Mouse (Mus musculus): ENCODE measurements around the gene Mrpl22.

Gene Mrpl22

GRCm38 (mm10) chr11:58171459-58172091, at the start of gene Mrpl22:
Gene Mrpl22 (plus strand): TSS chr11:58171661.
- DNase-seq (ENCODE audit: low read depth in 2 of 2, low spot score in 2 of 2), result peak; percentile 87 to 89

- DNase-seq (ENCODE audit: low read depth in 2 of 2, low spot score in 2 of 2), result no peak
These were observed 47.8 kb upstream of the Mrpl22 start for GRCm38 (mm10) chr11:58123711-58124110.

- no peak for DNase-seq (ENCODE audit: low read depth in 2 of 2, low spot score in 2 of 2)
These were observed 46.4 kb upstream of the Mrpl22 start for GRCm38 (mm10) chr11:58125021-58125420.

GRCm38 (mm10) chr11:58126397-58127160, 44.9 kb upstream of the Mrpl22 start:
- no peak for DNase-seq (ENCODE audit: low read depth in 2 of 2, low spot score in 2 of 2)

- no peak for DNase-seq (ENCODE audit: low read depth in 2 of 2, low spot score in 2 of 2)
These were observed 43.9 kb upstream of the Mrpl22 start for GRCm38 (mm10) chr11:58127544-58127943.

- DNase-seq (ENCODE audit: low read depth in 2 of 2, low spot score in 2 of 2), result no peak
These were observed 42.1 kb upstream of the Mrpl22 start for GRCm38 (mm10) chr11:58129302-58129843.

- DNase-seq (ENCODE audit: low read depth in 2 of 2, low spot score in 2 of 2), result peak; percentile 3 to 22
These were observed 39.4 kb upstream of the Mrpl22 start for GRCm38 (mm10) chr11:58132026-58132425.

- DNase-seq (ENCODE audit: low read depth in 2 of 2, low spot score in 2 of 2), result no peak
These were observed 36.6 kb upstream of the Mrpl22 start for GRCm38 (mm10) chr11:58134869-58135268.

GRCm38 (mm10) chr11:58135296-58135695, 36.2 kb upstream of the Mrpl22 start:
- no peak for DNase-seq (ENCODE audit: low read depth in 2 of 2, low spot score in 2 of 2)

- DNase-seq (ENCODE audit: low read depth in 2 of 2, low spot score in 2 of 2), result no peak
These were observed 34.8 kb upstream of the Mrpl22 start for GRCm38 (mm10) chr11:58136677-58137076.

GRCm38 (mm10) chr11:58138821-58139220, 32.6 kb upstream of the Mrpl22 start:
- DNase-seq (ENCODE audit: low read depth in 2 of 2, low spot score in 2 of 2), result no peak

GRCm38 (mm10) chr11:58139466-58139865, 32.0 kb upstream of the Mrpl22 start:
- peak in 1 of 2 experiments; percentile 26 for DNase-seq (ENCODE audit: low read depth in 2 of 2, low spot score in 2 of 2)

GRCm38 (mm10) chr11:58143704-58144426, 27.6 kb upstream of the Mrpl22 start:
- no peak for DNase-seq (ENCODE audit: low read depth in 2 of 2, low spot score in 2 of 2)

GRCm38 (mm10) chr11:58146241-58146640, 25.2 kb upstream of the Mrpl22 start:
- DNase-seq (ENCODE audit: low read depth in 2 of 2, low spot score in 2 of 2), result no peak

GRCm38 (mm10) chr11:58155458-58155857, 16.0 kb upstream of the Mrpl22 start:
- no peak for DNase-seq (ENCODE audit: low read depth in 2 of 2, low spot score in 2 of 2)

GRCm38 (mm10) chr11:58156871-58157270, 14.6 kb upstream of the Mrpl22 start:
- DNase-seq (ENCODE audit: low read depth in 2 of 2, low spot score in 2 of 2), result no peak

GRCm38 (mm10) chr11:58165072-58165471, 6.4 kb upstream of the Mrpl22 start:
- DNase-seq (ENCODE audit: low read depth in 2 of 2, low spot score in 2 of 2), result no peak

- DNase-seq (ENCODE audit: low read depth in 2 of 2, low spot score in 2 of 2), result no peak
These were observed 3.7 kb upstream of the Mrpl22 start for GRCm38 (mm10) chr11:58167822-58168166.

GRCm38 (mm10) chr11:58168167-58168915, 3.1 kb upstream of the Mrpl22 start, which contains the start of gene Gemin5:
Gene Gemin5 (minus strand): TSS chr11:58168539.
- DNase-seq (ENCODE audit: low read depth in 2 of 2, low spot score in 2 of 2), result peak; percentile 73 to 79

GRCm38 (mm10) chr11:58169666-58170065, 1.8 kb upstream of the Mrpl22 start:
- no peak for DNase-seq (ENCODE audit: low read depth in 2 of 2, low spot score in 2 of 2)

- peak; percentile 73 to 80 for DNase-seq (ENCODE audit: low read depth in 2 of 2, low spot score in 2 of 2)
These were observed 8.1 kb downstream of the Mrpl22 start for GRCm38 (mm10) chr11:58179563-58179962.

Data from CD8-positive naive resting alpha-beta T cell, adult 2 months (primary cell).